Mouse (Mus musculus): ENCODE results near the gene Actn2. TPM values are rescaled to one million over a fixed set of nuclear protein-coding genes. Genes with fewer than 3 reads are reported as not detected.

Actn2 gene
- polyA plus RNA-seq, 1 experiment from 2014 or later: 1.1 TPM

- 0 out of 2 replicates have a peak, but pooled peaks cover 4% of the 10 kb centered on the region for H3K4me1 ChIP-seq (ENCODE audit: insufficient read depth)
- H3K4me2 ChIP-seq (ENCODE audit: low read depth, low read length): no peak overlapping the region
- WGBS (ENCODE audit: insufficient replicate concordance): 22% methylated on average over 6 of the region's 6 CpGs
- no peaks in the 10 kb centered on the region for H3K36me3 ChIP-seq (replicated peaks; ENCODE audit: insufficient read depth, low read length)
- no peak overlapping the region for H3K9ac ChIP-seq (replicated peaks)
- no peaks in the 10 kb centered on the region for H3K9me3 ChIP-seq (ENCODE audit: low read length)
- no peak for DNase-seq
- peaks cover 9% of the 10 kb centered on the region for H3K27me3 ChIP-seq (ENCODE audit: insufficient read depth, low read length)
- no peak for TF ChIP-seq CTCF (IDR thresholded peaks at IDR 0.05; ENCODE audit: low read depth)
- no peak for TF ChIP-seq EP300 (IDR thresholded peaks at IDR 0.05; ENCODE audit: low read depth)
- no peak overlapping the region for H3K4me3 ChIP-seq (ENCODE audit: low read depth, low read length)
- no peak for ATAC-seq
- H3K27ac ChIP-seq (ENCODE audit: low read depth): no peak overlapping the region
Observed at GRCm38 (mm10) chr13:12341447-12341846, 887 bp upstream of the Actn2 start.

GRCm38 (mm10) chr13:12339446-12339845 is 1.1 kb downstream of the Actn2 start:
- Histone ChIP-seq H3K27ac (ENCODE audit: low read depth) (no peak overlapping the region), H3K36me3 (replicated peaks; ENCODE audit: insufficient read depth, low read length) (no peaks in the 10 kb centered on the region), H3K4me1 (ENCODE audit: insufficient read depth) (0 out of 2 replicates have a peak, but pooled peaks cover 4% of the 10 kb centered on the region), H3K9ac (replicated peaks) (no peak overlapping the region), H3K4me2 (ENCODE audit: low read depth, low read length) (no peak overlapping the region), H3K9me3 (ENCODE audit: low read length) (no peaks in the 10 kb centered on the region), H3K4me3 (ENCODE audit: low read depth, low read length) (no peak overlapping the region), H3K27me3 (ENCODE audit: insufficient read depth, low read length) (peaks cover 9% of the 10 kb centered on the region)
- no peak for DNase-seq
- TF ChIP-seq CTCF (IDR thresholded peaks at IDR 0.05; ENCODE audit: low read depth) (no peak), EP300 (IDR thresholded peaks at IDR 0.05; ENCODE audit: low read depth) (no peak)
- no peak for ATAC-seq

GRCm38 (mm10) chr13:12337752-12338151 is 2.8 kb downstream of the Actn2 start:
- no peak overlapping the region for H3K27ac ChIP-seq (ENCODE audit: low read depth)
- DNase-seq (no peak), ATAC-seq (no peak)
- peaks cover 9% of the 10 kb centered on the region for H3K27me3 ChIP-seq (ENCODE audit: insufficient read depth, low read length)
- H3K9ac ChIP-seq (replicated peaks): no peak overlapping the region
- no peaks in the 10 kb centered on the region for H3K9me3 ChIP-seq (ENCODE audit: low read length)
- H3K4me2 ChIP-seq (ENCODE audit: low read depth, low read length): no peak overlapping the region
- WGBS (ENCODE audit: insufficient replicate concordance): 77% methylated on average over 7 of the region's 7 CpGs
- TF ChIP-seq EP300 (IDR thresholded peaks at IDR 0.05; ENCODE audit: low read depth): no peak
- TF ChIP-seq CTCF (IDR thresholded peaks at IDR 0.05; ENCODE audit: low read depth): no peak
- 0 out of 2 replicates have a peak, but pooled peaks cover 4% of the 10 kb centered on the region for H3K4me1 ChIP-seq (ENCODE audit: insufficient read depth)
- H3K4me3 ChIP-seq (ENCODE audit: low read depth, low read length): no peak overlapping the region
- no peaks in the 10 kb centered on the region for H3K36me3 ChIP-seq (replicated peaks; ENCODE audit: insufficient read depth, low read length)

GRCm38 (mm10) chr13:12334016-12334415 is 6.5 kb downstream of the Actn2 start:
- no peaks in the 10 kb centered on the region for H3K36me3 ChIP-seq (replicated peaks; ENCODE audit: insufficient read depth, low read length)
- DNase-seq: no peak
- no peak overlapping the region for H3K4me2 ChIP-seq (ENCODE audit: low read depth, low read length)
- TF ChIP-seq EP300 (IDR thresholded peaks at IDR 0.05; ENCODE audit: low read depth) (no peak), CTCF (IDR thresholded peaks at IDR 0.05; ENCODE audit: low read depth) (no peak)
- no peak overlapping the region for H3K4me3 ChIP-seq (ENCODE audit: low read depth, low read length)
- no peak overlapping the region for H3K27ac ChIP-seq (ENCODE audit: low read depth)
- ATAC-seq: no peak
- WGBS (ENCODE audit: insufficient replicate concordance): 58% methylated on average over 12 of the region's 12 CpGs
- no peaks in the 10 kb centered on the region for H3K9me3 ChIP-seq (ENCODE audit: low read length)
- H3K4me1 ChIP-seq (ENCODE audit: insufficient read depth): no peaks in the 10 kb centered on the region
- no peaks in the 10 kb centered on the region for H3K27me3 ChIP-seq (ENCODE audit: insufficient read depth, low read length)
- no peak overlapping the region for H3K9ac ChIP-seq (replicated peaks)

- Histone ChIP-seq H3K4me2 (ENCODE audit: low read depth, low read length) (no peak overlapping the region), H3K9ac (replicated peaks) (no peak overlapping the region), H3K4me3 (ENCODE audit: low read depth, low read length) (no peak overlapping the region), H3K27me3 (ENCODE audit: insufficient read depth, low read length) (no peaks in the 10 kb centered on the region), H3K9me3 (ENCODE audit: low read length) (no peaks in the 10 kb centered on the region), H3K27ac (ENCODE audit: low read depth) (no peak overlapping the region), H3K4me1 (ENCODE audit: insufficient read depth) (no peaks in the 10 kb centered on the region), H3K36me3 (replicated peaks; ENCODE audit: insufficient read depth, low read length) (no peaks in the 10 kb centered on the region)
- ATAC-seq (no peak), DNase-seq (no peak)
- TF ChIP-seq CTCF (IDR thresholded peaks at IDR 0.05; ENCODE audit: low read depth): no peak
- TF ChIP-seq EP300 (IDR thresholded peaks at IDR 0.05; ENCODE audit: low read depth): no peak
- whole genome bisulfite sequencing (ENCODE audit: insufficient replicate concordance): 91% methylated on average over 5 of the region's 5 CpGs
Observed at GRCm38 (mm10) chr13:12331528-12331927, 9.0 kb downstream of the Actn2 start.

- Histone ChIP-seq H3K36me3 (replicated peaks; ENCODE audit: insufficient read depth, low read length) (no peaks in the 10 kb centered on the region), H3K9me3 (ENCODE audit: low read length) (no peaks in the 10 kb centered on the region), H3K4me1 (ENCODE audit: insufficient read depth) (no peaks in the 10 kb centered on the region), H3K4me2 (ENCODE audit: low read depth, low read length) (no peak overlapping the region), H3K27ac (ENCODE audit: low read depth) (no peak overlapping the region), H3K27me3 (ENCODE audit: insufficient read depth, low read length) (no peaks in the 10 kb centered on the region), H3K4me3 (ENCODE audit: low read depth, low read length) (no peak overlapping the region), H3K9ac (replicated peaks) (no peak overlapping the region)
- no peak for TF ChIP-seq CTCF (IDR thresholded peaks at IDR 0.05; ENCODE audit: low read depth)
- TF ChIP-seq EP300 (IDR thresholded peaks at IDR 0.05; ENCODE audit: low read depth): no peak
- WGBS (ENCODE audit: insufficient replicate concordance): 68% methylated on average over 4 of the region's 4 CpGs
- ATAC-seq (no peak), DNase-seq (no peak)
Observed at GRCm38 (mm10) chr13:12328392-12328791, 12.2 kb downstream of the Actn2 start.

- Histone ChIP-seq H3K4me2 (ENCODE audit: low read depth, low read length) (no peak overlapping the region), H3K9ac (replicated peaks) (no peak overlapping the region), H3K4me3 (ENCODE audit: low read depth, low read length) (no peak overlapping the region), H3K27ac (ENCODE audit: low read depth) (no peak overlapping the region), H3K27me3 (ENCODE audit: insufficient read depth, low read length) (no peaks in the 10 kb centered on the region), H3K36me3 (replicated peaks; ENCODE audit: insufficient read depth, low read length) (no peaks in the 10 kb centered on the region), H3K4me1 (ENCODE audit: insufficient read depth) (no peaks in the 10 kb centered on the region), H3K9me3 (ENCODE audit: low read length) (no peaks in the 10 kb centered on the region)
- WGBS (ENCODE audit: insufficient replicate concordance): 87% methylated on average over 6 of the region's 6 CpGs
- no peak for TF ChIP-seq EP300 (IDR thresholded peaks at IDR 0.05; ENCODE audit: low read depth)
- no peak for TF ChIP-seq CTCF (IDR thresholded peaks at IDR 0.05; ENCODE audit: low read depth)
- no peak for DNase-seq
- no peak for ATAC-seq
Observed at GRCm38 (mm10) chr13:12327577-12327976, 13.0 kb downstream of the Actn2 start.
